Mouse (Mus musculus): Measurements from ENCODE around the gene Rdh16f1.
"Not testable (repeated sequence)": the region's sequence is repeated elsewhere in the genome, so short reads cannot be mapped to it uniquely, and the experiment has no call there.

Rdh16f1 gene

DNA sequence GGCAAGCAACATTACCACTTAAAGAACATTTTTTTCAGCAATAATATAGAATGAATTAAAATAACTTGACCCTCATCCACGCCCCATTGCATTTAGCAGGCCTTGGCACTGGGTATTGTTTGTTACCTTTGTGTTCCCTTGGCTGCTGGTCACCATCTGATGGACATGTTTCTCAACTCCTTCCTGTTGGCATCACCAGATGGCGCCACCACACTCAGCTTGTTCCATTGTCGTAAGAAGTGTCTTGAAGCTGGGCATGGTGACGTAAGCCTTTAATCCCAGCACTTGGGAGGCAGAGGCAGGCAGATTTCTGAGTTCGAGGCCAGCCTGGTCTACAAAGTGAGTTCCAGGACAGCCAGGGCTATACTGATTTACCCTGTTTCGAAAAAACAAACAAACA is 65.8 kb downstream of the Rdh16f1 start:
- in situ Hi-C loops (cut with MseI, MboI) = no loop called here

DNA sequence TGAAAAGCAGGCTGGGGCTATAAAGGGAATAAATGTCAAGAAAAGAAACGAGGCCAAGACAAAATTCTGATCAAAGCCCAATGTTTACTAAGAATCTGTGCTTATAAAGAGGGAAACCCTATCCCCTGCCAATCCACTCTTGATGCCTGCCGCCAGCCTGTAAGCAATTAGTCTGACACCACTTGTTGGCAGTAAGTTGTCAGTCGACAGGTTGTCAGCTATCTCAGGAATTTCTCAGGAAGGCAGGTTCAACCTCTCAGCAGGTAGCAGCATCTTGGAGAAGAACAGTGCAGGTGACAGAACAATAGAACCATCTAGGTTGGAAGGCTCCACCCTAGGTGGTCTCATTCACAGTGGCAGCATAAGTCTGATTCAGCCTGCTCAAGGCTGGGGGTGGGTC is 69.5 kb downstream of the Rdh16f1 start:
- in situ Hi-C loops (cut with MseI, MboI) = no loop called here

DNA sequence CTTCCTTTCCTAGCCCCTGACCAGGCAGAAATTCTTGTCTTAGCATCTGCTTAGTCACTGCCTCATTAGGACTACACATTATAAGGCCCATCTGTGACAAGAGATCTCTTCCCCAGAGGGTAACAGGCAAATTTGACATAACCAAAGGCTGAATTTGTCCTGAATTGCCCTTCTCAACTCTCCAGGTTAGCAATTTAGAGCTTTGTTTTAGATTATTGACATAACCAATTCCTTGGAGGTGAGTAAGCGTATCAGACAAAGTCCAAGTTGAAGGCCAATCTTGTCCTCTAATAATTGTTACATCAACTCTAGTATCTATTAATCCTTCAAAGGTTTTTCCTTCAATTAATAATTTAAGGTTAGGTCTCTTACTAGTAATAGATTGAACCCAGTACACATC is 74.6 kb downstream of the Rdh16f1 start:
- in situ Hi-C loops (cut with MseI, MboI) = not testable (repeated sequence)

DNA sequence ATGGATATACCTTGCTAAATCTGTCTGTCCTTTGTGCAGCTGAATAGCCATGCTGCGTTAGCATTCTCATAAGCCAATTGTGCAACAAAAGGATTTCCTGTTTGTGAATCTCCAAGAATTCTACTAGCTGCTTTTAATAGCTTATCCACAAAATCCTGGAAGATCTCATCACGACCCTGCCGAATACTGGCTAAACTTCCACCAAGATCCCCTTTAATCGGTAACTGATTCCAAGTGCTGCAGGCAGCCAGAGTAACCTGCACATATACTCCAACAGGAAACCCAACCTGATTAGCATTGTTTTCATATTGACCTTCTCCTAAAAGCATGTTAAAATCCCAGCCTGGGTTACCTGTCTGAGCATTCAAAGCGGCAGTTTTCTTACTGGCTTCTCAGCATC is 75.7 kb downstream of the Rdh16f1 start:
- in situ Hi-C loops (cut with MseI, MboI) = no loop called here

DNA sequence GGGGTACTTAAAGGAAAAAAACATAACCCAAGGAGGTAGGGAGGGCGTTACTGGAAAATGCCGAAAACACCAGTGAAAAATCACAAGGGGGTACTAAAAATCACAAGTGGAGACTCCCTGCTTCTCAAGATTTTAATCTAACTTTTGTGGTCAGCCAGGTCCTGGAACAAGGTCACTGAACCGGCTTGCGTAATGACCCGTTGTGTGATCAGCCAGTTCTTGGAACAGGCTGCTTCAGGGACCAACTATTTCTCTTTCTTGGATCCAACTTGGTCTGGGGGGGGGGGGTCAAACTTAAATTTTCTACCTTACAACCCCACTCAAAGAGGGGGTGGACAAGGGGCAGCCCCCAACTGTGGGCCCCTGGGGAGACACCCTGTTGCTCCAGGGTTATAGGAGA is 78.2 kb downstream of the Rdh16f1 start:
- in situ Hi-C loops (cut with MseI, MboI) = not testable (repeated sequence)

DNA sequence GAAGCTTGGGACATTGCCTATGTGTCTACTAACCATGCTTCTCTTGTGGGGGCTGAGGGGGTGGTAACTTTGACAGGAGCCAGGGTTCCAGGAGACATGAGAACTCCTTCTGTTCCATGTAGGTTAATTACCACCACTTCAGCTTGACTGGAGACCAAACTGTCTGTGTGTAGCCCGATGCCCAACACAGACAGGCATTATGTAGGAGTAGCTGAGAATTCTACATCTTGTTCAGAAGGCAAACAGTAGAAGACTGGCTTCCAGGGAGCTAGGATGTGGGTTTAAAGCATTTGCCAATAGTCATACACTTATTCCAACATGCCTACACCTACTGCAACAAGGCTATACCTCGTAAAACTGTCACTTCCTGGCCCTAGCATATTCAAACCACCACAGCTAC is 79.0 kb downstream of the Rdh16f1 start:
- in situ Hi-C loops (cut with MseI, MboI) = no loop called here

DNA sequence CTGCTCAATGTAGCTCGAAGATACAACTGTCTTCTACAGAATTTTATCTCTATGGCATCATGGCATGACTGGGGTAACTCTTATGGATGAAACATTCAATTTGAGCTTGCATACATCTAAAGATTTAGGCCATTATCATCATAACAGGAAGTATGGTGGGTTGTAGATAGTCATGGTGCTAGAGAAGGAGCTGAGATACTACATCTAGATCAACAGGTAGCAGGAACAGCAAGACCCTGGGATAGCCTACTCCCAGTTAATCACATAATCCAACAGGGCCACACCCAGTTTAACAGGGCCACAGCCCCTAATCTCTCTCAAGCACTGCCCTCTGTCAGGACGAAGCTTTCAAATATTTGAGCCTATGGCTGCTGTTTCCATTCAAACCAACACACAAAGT is 81.2 kb downstream of the Rdh16f1 start:
- in situ Hi-C loops (cut with MseI, MboI) = no loop called here

Measured in mouse trophoblast stem cell (cell line).